Mouse (Mus musculus) layer of hippocampus, adult 9-11 months (tissue): ENCODE results near the gene Sds.

Source experiments
- DNase-seq: peaks from one replicate; pipeline ENCODE4 v3.0.0; 2022

The Sds gene

GRCm38 (mm10) chr5:120522649-120523048 lies 46.3 kb downstream of the Sds start:
- no peak for DNase-seq

GRCm38 (mm10) chr5:120524736-120525135 lies 48.4 kb downstream of the Sds start:
- no peak for DNase-seq

- no peak for DNase-seq
Observed at GRCm38 (mm10) chr5:120525737-120526136, 49.4 kb downstream of the Sds start.

DNA sequence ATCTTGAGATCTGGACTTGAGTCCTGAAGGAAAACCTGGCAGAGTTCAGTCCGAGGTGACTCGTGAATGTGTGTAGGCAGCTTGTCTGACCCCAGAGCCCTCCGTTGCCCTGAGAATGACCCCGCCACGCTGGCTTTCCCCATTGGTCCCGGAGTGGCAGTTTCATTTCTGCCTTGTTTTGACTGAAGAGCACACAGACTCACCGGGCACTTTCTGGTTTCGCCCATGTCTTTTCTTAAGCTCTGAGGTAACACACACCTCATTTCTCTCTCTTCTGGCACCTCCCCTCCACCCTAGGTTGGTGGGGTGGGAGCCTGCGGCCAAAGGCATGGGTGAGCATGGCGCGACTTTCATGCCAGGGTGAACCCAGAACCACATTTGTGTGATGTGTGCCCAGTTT lies 50.0 kb downstream of the Sds start:
- no peak for DNase-seq

GRCm38 (mm10) chr5:120527296-120527964 lies 51.1 kb downstream of the Sds start:
- DNase-seq: peak; percentile 69

- no peak for DNase-seq
Observed at GRCm38 (mm10) chr5:120531631-120532030, 55.3 kb downstream of the Sds start.
